Mouse (Mus musculus) hindbrain, embryonic 14.5 days (tissue): ENCODE data around the gene Bbx. TPM values are rescaled to one million over a fixed set of nuclear protein-coding genes. Genes with fewer than 3 reads are reported as not detected.

ENCODE experiments used
- ATAC-seq: fragments of 200-750 bp; cut with Nextera tagmentation; 2 replicates; pipeline ENCODE4 v1.8.0; 2017; ENCODE audit warnings: moderate number of reproducible peaks, mild to moderate bottlenecking, moderate TSS enrichment, moderate library complexity; ENCODE audit not compliant: low FRiP score
- DNase-seq: peaks from one replicate; pipeline ENCODE4 v3.0.0-alpha.2; 2015; ENCODE audit warnings: low spot score
- H3K27ac ChIP-seq: fragments of 300-500 bp; sonication (generic); 2 replicates; pipeline ENCODE4 v1.5.1; 2014; ENCODE audit warnings: mild to moderate bottlenecking, moderate library complexity
- H3K27me3 ChIP-seq: fragments of 300-500 bp; sonication (generic); 2 replicates; pipeline ENCODE4 v1.6.1; 2014; ENCODE audit warnings: mild to moderate bottlenecking, low read length, mixed read lengths; ENCODE audit not compliant: control insufficient read depth, insufficient read depth
- H3K36me3 ChIP-seq: fragments of 300-500 bp; sonication (generic); replicated peaks from 2 replicates; pipeline ENCODE4 v1.6.1; 2014; ENCODE audit not compliant: control insufficient read depth, insufficient read depth
- H3K4me1 ChIP-seq: fragments of 300-500 bp; sonication (generic); replicated peaks from 2 replicates; pipeline ENCODE4 v1.6.1; 2014; ENCODE audit warnings: antibody characterized with exemption, low read length, mixed read lengths; ENCODE audit not compliant: control insufficient read depth, insufficient read depth
- H3K4me2 ChIP-seq: fragments of 300-500 bp; sonication (generic); replicated peaks from 2 replicates; pipeline ENCODE4 v1.6.1; 2014; ENCODE audit warnings: mild to moderate bottlenecking, moderate library complexity
- H3K4me3 ChIP-seq: fragments of 300-500 bp; sonication (generic); replicated peaks from 2 replicates; pipeline ENCODE4 v1.5.1; 2014; ENCODE audit warnings: mild to moderate bottlenecking, low read length
- H3K9ac ChIP-seq: fragments of 300-500 bp; sonication (generic); 2 replicates; pipeline ENCODE4 v1.6.1; 2014
- H3K9me3 ChIP-seq: fragments of 300-500 bp; sonication (generic); 2 replicates; pipeline ENCODE4 v1.6.1; 2016; ENCODE audit warnings: low read length; ENCODE audit not compliant: control insufficient read depth
- WGBS: fragments of 180-500 bp; shearing (Covaris S2); extraction: QIAGEN DNeasy Blood & Tissue Kit; methylation state at CpG from one replicate; pipeline ENCODE4 v1.1.7; 2014; 5-methylcytosine and 5-hydroxymethylcytosine counted together
- polyA plus RNA-seq: library from polyadenylated mRNA; unstranded; fragments of >200 nt; fragmentation: Nextera tagmentation; extraction: Ambion mirVana; gene quantifications from 2 replicates; pipeline ENCODE4 v1.2.1, GENCODE M21; 2014

Bbx gene
- polyA plus RNA-seq, 1 experiment from 2014 or later = 17.4 TPM

- Histone ChIP-seq H3K36me3 (no peaks in the 10 kb centered on the region), H3K27ac (no peak overlapping the region), H3K4me3 (peak overlapping the region; percentile 9), H3K9ac (0 out of 2 replicates have a peak overlapping the region, but pooled peaks have one; percentile 9), H3K27me3 (no peaks in the 10 kb centered on the region; the same call in 1 of the 2 replicates), H3K4me2 (peak overlapping the region; percentile 44), H3K9me3 (no peaks in the 10 kb centered on the region), H3K4me1 (peaks cover 11% of the 10 kb centered on the region)
- peak; percentile 90 for ATAC-seq
- DNase-seq = peak; percentile 72
- WGBS = 21% methylated on average over 10 of the region's 10 CpGs
Observed at GRCm38 (mm10) chr16:50380682-50381350, 51.4 kb downstream of the Bbx start.

- Histone ChIP-seq H3K27ac (no peak overlapping the region), H3K27me3 (no peaks in the 10 kb centered on the region; the same call in 1 of the 2 replicates)
- 18% methylated on average over 7 of the region's 7 CpGs for WGBS
Observed at GRCm38 (mm10) chr16:50380232-50380631, 52.0 kb downstream of the Bbx start.

GRCm38 (mm10) chr16:50374611-50375010, 57.6 kb downstream of the Bbx start:
- 88% methylated on average over 3 of the region's 3 CpGs for WGBS
- Histone ChIP-seq H3K27me3 (no peaks in the 10 kb centered on the region; the same call in 1 of the 2 replicates), H3K27ac (no peak overlapping the region), H3K4me1 (no peaks in the 10 kb centered on the region; the same call in 1 of the 2 replicates), H3K9ac (no peak overlapping the region), H3K36me3 (no peaks in the 10 kb centered on the region), H3K4me2 (no peak overlapping the region), H3K4me3 (no peak overlapping the region), H3K9me3 (no peaks in the 10 kb centered on the region)
- DNase-seq (no peak), ATAC-seq (no peak)

More at GRCm38 (mm10) chr16:50380232-50380631, 52.0 kb downstream of the Bbx start:
- Histone ChIP-seq H3K36me3 (no peaks in the 10 kb centered on the region), H3K4me3 (no peak overlapping the region), H3K4me2 (peak overlapping the region; percentile 44; the same call in 1 of the 2 replicates), H3K9me3 (no peaks in the 10 kb centered on the region), H3K4me1 (peaks cover 11% of the 10 kb centered on the region), H3K9ac (0 out of 2 replicates have a peak overlapping the region, but pooled peaks have one; percentile 9)
- DNase-seq (no peak), ATAC-seq (no peak)

- no peak for DNase-seq
- Histone ChIP-seq H3K4me1 (no peaks in the 10 kb centered on the region; the same call in 1 of the 2 replicates), H3K9me3 (no peaks in the 10 kb centered on the region), H3K36me3 (no peaks in the 10 kb centered on the region), H3K27ac (no peak overlapping the region), H3K9ac (no peak overlapping the region), H3K4me3 (no peak overlapping the region), H3K27me3 (no peaks in the 10 kb centered on the region; the same call in 1 of the 2 replicates), H3K4me2 (no peak overlapping the region)
- 25% methylated on average over 5 of the region's 5 CpGs for WGBS
- ATAC-seq = no peak
Observed at GRCm38 (mm10) chr16:50373685-50374084, 58.5 kb downstream of the Bbx start.

- Histone ChIP-seq H3K9me3 (no peaks in the 10 kb centered on the region), H3K9ac (no peak overlapping the region), H3K27me3 (no peaks in the 10 kb centered on the region; the same call in 1 of the 2 replicates), H3K4me3 (no peak overlapping the region), H3K36me3 (no peaks in the 10 kb centered on the region), H3K4me1 (no peaks in the 10 kb centered on the region; the same call in 1 of the 2 replicates), H3K4me2 (no peak overlapping the region), H3K27ac (no peak overlapping the region)
- 79% methylated on average over 2 of the region's 2 CpGs for WGBS
- ATAC-seq (no peak), DNase-seq (no peak)
Observed at GRCm38 (mm10) chr16:50372543-50372942, 59.6 kb downstream of the Bbx start.

GRCm38 (mm10) chr16:50371460-50371859, 60.7 kb downstream of the Bbx start:
- Histone ChIP-seq H3K4me1 (no peaks in the 10 kb centered on the region; the same call in 1 of the 2 replicates), H3K27ac (no peak overlapping the region), H3K9me3 (no peaks in the 10 kb centered on the region), H3K9ac (no peak overlapping the region), H3K27me3 (no peaks in the 10 kb centered on the region), H3K4me3 (no peak overlapping the region), H3K36me3 (no peaks in the 10 kb centered on the region), H3K4me2 (no peak overlapping the region)
- ATAC-seq (no peak), DNase-seq (no peak)
- 57% methylated on average over 3 of the region's 3 CpGs for WGBS

- Histone ChIP-seq H3K4me3 (no peak overlapping the region), H3K9me3 (no peaks in the 10 kb centered on the region), H3K27me3 (no peaks in the 10 kb centered on the region), H3K4me1 (no peaks in the 10 kb centered on the region; the same call in 1 of the 2 replicates), H3K9ac (no peak overlapping the region), H3K27ac (no peak overlapping the region), H3K36me3 (no peaks in the 10 kb centered on the region), H3K4me2 (no peak overlapping the region)
- WGBS = 90% methylated on average over 2 of the region's 2 CpGs
- ATAC-seq (no peak), DNase-seq (no peak)
Observed at GRCm38 (mm10) chr16:50370423-50370822, 61.8 kb downstream of the Bbx start.

- Histone ChIP-seq H3K4me1 (peaks cover 8% of the 10 kb centered on the region), H3K36me3 (no peaks in the 10 kb centered on the region), H3K4me3 (no peak overlapping the region), H3K9me3 (no peaks in the 10 kb centered on the region), H3K27ac (no peak overlapping the region), H3K4me2 (no peak overlapping the region), H3K9ac (no peak overlapping the region), H3K27me3 (no peaks in the 10 kb centered on the region)
- DNase-seq (no peak), ATAC-seq (no peak)
- 62% methylated on average over 5 of the region's 5 CpGs for WGBS
Observed at GRCm38 (mm10) chr16:50366556-50366955, 65.6 kb downstream of the Bbx start.

- peak; percentile 89 for ATAC-seq
- no peaks in the 10 kb centered on the region for H3K27me3 ChIP-seq
- peaks cover 8% of the 10 kb centered on the region for H3K4me1 ChIP-seq
- peak; percentile 63 for DNase-seq
- H3K4me3 ChIP-seq = peak overlapping the region; percentile 30
- 14% methylated on average over 11 of the region's 11 CpGs for WGBS
- H3K9ac ChIP-seq = peak overlapping the region; percentile 58
- no peaks in the 10 kb centered on the region for H3K9me3 ChIP-seq
- peak overlapping the region; percentile 52 for H3K4me2 ChIP-seq
- peak overlapping the region; percentile 83 for H3K27ac ChIP-seq
- no peaks in the 10 kb centered on the region for H3K36me3 ChIP-seq
Observed at GRCm38 (mm10) chr16:50364189-50365059, 67.8 kb downstream of the Bbx start.
